Mouse (Mus musculus) c-Kit-negative CD71-positive TER-119-positive erythroid progenitor cells, embryonic 14.5 days (primary cell): Measurements from ENCODE around the gene Sfmbt2.
"Not testable (repeated sequence)": the region's sequence is repeated elsewhere in the genome, so short reads cannot be mapped to it uniquely, and the experiment has no call there.

Experiments used
- DNase-seq: peaks from one replicate; pipeline ENCODE4 v3.0.0-alpha.2; 2013; ENCODE audit warnings: low read depth, low spot score

The Sfmbt2 gene

DNA sequence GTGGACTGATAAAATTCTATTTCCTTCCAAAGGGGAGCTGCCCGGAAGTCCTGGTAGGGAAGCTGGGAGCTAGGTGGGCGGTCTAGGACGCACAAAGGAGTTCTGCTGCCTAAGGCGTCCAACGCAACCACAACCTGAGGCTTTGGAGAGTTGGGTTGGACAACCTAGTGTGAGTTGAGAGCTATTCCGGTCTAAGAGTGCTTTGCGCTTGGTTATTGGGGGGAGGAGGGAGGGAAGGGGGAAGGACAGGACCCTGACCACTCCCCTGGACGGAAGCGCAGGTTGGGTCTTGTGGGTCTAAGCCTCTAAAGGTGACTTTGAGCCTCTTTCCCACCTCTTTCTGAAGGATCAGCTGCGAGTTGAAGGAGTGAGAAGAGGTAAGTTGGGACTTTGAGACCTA, at the start of gene Sfmbt2:
Gene Sfmbt2, plus strand, starts transcription at position 335 of the 400 bp plus-strand sequence.
- no peak for DNase-seq

GRCm38 (mm10) chr2:10321093-10321492, 49.2 kb upstream of the Sfmbt2 start:
- no peak for DNase-seq

GRCm38 (mm10) chr2:10323173-10323572, 47.1 kb upstream of the Sfmbt2 start:
- no peak for DNase-seq

DNA sequence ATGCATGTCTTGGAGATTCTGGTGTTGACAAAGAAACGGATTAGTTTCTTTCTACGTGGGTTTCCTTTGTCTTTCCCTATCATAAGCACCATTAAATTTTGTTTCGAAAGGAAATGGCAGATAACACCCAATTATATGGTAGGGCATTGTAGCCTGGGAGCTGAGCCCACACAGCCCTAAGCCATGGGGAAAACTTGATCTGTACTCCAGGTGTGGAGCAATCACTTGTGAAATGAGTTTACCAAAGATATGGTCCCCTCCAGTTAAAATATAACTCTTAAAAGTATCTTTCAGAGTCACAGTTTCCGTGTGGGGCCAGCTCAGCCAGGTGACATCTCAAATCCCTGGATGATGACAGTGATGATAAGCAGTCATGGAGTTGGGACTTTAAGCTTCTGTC, 45.3 kb upstream of the Sfmbt2 start:
- no peak for DNase-seq

DNA sequence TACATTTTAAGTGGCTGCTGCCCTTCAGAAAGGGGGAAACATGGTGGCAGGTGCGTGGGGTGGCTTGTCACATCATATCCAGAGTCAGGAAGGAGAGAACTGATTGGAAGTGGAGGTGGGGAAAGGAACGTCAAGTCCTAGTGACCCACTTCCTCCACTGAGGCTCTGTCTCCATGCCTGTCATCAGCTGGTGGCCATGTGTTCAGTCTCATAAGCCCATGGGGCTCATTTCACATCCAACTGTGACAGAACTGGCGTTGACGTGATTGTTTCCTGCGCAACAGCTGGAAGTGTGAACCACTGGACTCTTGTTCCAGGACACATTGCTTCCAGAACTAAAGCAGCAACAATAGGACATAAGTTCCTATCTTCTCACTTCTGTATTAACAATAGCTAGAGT, 40.1 kb upstream of the Sfmbt2 start:
- no peak for DNase-seq

GRCm38 (mm10) chr2:10334299-10334698, 36.0 kb upstream of the Sfmbt2 start:
- no peak for DNase-seq

GRCm38 (mm10) chr2:10335037-10335608, 35.2 kb upstream of the Sfmbt2 start:
- no peak for DNase-seq

- no peak for DNase-seq
Measured at GRCm38 (mm10) chr2:10340022-10340421, 30.3 kb upstream of the Sfmbt2 start.

DNA sequence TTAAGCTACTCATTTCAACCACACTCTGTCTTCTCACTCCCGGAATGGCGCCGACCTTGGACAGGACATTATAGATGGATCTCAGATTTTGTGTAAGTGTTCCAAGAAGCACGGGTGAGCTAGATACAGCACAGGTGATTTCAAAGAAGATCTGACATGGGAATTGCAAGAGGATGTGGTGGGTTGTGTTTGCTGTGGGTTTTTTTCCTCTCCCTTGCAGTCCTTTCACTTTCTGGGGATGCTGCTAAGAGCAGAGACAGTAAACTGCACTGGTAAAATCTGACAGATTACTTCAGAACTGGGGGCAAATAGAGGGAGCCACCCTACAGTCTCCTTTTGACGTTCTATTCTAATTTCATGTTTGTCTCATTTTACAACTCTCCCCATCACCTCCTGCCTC, 26.8 kb upstream of the Sfmbt2 start:
- no peak for DNase-seq

GRCm38 (mm10) chr2:10344073-10344472, 26.2 kb upstream of the Sfmbt2 start:
- DNase-seq: not testable (repeated sequence)

GRCm38 (mm10) chr2:10347193-10347592, 23.1 kb upstream of the Sfmbt2 start:
- no peak for DNase-seq

- no peak for DNase-seq
Measured at GRCm38 (mm10) chr2:10348036-10348435, 22.3 kb upstream of the Sfmbt2 start.

- DNase-seq: no peak
Measured at GRCm38 (mm10) chr2:10350266-10350810, 20.0 kb upstream of the Sfmbt2 start.

DNA sequence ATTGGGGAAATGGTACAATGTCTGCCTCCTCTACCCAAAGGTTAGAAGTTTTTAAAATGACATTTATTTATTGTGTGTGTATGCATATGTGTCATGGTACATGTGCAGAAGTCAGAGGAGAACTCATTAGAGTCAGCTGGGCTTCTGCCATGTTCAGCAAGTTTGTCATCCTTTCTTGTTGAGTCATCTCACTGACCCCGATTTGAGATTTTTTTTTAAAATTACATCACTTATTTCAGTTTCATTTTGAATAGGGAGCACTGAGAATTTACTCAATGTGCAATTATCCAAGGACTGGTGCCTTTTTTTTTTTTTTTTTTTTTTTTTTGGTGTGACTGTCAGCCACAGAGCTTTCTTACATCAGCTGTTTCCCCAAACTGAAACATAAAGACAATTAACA, 19.2 kb upstream of the Sfmbt2 start:
- DNase-seq: no peak

GRCm38 (mm10) chr2:10352887-10353286, 17.4 kb upstream of the Sfmbt2 start:
- no peak for DNase-seq

DNA sequence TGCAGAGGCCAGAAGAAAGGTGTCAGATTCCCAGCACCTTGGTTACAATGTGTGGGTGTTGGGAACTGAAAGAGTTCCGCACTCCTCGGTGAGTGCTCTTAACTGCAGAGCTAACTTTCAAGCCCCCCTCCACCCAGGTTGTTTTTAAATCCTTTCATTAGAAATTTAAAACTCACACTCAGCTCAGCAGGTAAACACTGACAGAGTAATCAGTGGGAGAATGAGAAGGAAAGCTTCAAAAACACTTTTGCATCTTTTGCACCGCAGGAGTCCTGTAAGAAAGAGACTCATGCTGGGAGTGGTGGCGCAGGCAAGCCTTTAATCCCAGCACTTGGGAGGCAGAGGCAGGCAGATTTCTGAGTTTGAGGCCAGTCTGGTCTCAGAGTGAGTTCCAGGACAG, 16.4 kb upstream of the Sfmbt2 start:
- DNase-seq: no peak

DNA sequence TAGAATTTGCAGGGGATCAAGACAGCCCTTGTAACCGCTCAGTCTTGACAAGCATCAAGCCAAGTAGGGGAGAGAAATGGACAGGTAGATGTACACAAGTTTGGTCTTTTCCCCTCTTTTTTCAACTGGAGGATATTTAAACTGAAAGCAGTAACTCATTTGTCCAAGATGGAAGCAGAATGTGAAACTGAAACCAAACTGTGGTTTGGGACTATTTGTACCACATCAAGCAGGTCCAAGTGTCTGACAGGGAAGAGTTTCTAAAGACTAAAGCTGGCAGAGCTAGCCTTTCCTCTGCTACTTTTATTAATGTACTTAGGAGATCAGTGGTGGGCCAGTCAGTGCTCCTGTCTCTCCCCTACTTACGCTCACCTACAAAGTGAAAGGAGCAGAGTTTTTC, 10.4 kb upstream of the Sfmbt2 start:
- no peak for DNase-seq

GRCm38 (mm10) chr2:10365081-10365480, 5.2 kb upstream of the Sfmbt2 start:
- no peak for DNase-seq

DNA sequence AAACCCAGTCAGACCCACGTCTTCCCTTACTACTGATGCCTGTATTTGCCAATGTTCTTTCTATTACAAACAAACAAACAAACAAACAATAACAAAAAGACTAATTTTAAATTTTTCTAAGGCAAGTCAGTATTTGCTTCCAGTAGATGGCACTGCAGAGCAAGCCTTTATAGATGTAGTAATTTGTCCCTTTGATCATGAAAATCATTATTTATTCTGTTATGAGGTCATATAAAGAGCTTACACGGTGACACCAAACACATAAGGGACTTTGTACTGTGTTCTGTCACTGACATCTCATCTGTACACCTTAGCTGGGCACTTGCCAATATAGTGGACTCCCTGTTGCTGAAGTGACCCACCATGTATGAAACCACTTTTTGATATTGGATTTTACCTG, 4.0 kb upstream of the Sfmbt2 start:
- DNase-seq: no peak

GRCm38 (mm10) chr2:10369676-10370075, 634 bp upstream of the Sfmbt2 start:
- no peak for DNase-seq

DNA sequence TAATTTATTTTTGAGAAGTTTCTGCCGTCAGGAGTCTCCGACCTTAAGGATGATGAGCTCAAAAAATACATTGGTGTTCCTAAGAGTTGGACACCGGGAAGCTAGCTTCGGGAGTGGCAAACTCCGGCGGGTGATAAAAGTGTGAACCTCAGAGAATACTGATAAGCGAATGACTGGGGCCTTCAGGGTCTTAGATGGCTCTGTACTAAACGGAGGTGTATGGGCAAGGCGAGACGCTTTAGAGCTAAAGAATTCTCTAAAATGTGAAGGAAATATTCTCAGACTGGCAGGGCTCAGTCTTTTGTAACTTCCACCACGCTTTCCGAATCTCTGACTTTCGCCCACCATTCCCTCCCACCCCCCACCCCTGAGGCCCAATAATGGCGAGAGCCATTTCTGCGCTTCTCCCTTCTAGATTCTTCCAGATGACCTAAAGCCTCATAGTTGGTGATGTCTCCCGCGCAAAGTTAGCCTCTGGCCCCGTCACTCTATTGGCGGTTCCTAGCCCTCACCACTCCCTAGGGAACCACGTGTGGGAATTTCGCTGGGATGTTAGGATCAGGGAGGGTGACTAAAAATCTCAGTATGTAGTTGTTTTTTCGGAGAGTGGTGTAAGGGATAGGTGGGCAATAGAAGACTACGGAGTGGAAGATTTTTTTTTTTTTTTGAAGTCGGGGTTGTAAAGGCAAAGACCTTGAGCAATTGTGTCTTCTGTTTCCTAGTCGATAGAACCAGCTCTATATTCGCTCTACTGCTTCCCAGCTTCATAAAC, 563 bp downstream of the Sfmbt2 start:
- no peak for DNase-seq

DNA sequence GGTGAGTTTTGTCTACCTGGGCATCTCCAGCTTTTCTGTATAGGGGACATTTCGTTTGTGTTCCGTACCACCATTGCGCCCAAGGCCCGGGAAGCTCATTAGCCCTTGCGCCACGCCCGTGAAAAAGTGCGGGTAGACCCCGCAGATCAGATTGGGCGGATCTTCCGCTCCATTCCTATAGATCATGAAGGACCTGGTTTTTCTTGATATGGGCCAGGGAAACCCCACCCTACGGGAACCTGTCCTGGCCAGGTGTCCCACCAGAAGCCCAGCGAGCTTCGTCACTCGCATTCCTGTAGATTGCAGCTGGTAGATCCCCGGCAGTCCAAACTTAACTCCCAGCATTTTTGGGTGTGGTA, 1.1 kb downstream of the Sfmbt2 start:
- no peak for DNase-seq

- no peak for DNase-seq
Measured at GRCm38 (mm10) chr2:10371899-10372298, 1.6 kb downstream of the Sfmbt2 start.
